Mouse (Mus musculus) MEL (cell line): ENCODE results near the gene Inafm2.

Source experiments
- CHD2 ChIP-seq: IDR thresholded peaks from 2 replicates; pipeline ENCODE4 v1.6.1; 2011; ENCODE audit warnings: low read length, improper control_type of control experiment
- CTCF ChIP-seq, 3 experiments: IDR thresholded peaks in 2 of 3; conservative IDR thresholded peaks in 1 of 3; 2 replicates each; pipeline ENCODE4 v1.5.1; 2011 to 2012; ENCODE audit warnings: low read length in 3 of 3, low read depth in 2 of 3, mild to moderate bottlenecking in 2 of 3, improper control_type of control experiment in 1 of 3, inconsistent platforms in 1 of 3, mixed read lengths in 1 of 3, moderate library complexity in 1 of 3; ENCODE audit not compliant: control insufficient read depth in 1 of 3, insufficient read depth in 1 of 3, poor library complexity in 1 of 3, severe bottlenecking in 1 of 3
- GATA1 ChIP-seq: IDR thresholded peaks from 2 replicates; pipeline ENCODE4 v1.6.1; 2011; ENCODE audit warnings: low read depth, low read length, improper control_type of control experiment
- JUND ChIP-seq: IDR thresholded peaks from 2 replicates; pipeline ENCODE4 v1.6.1; 2011; ENCODE audit warnings: low read depth, mild to moderate bottlenecking, improper control_type of control experiment, low read length
- MAFK ChIP-seq: IDR thresholded peaks from 2 replicates; pipeline ENCODE4 v1.6.1; 2011; ENCODE audit warnings: low read depth, mild to moderate bottlenecking, low read length, improper control_type of control experiment, borderline replicate concordance
- POLR2A ChIP-seq, 2 experiments: IDR thresholded peaks; 2 replicates each; pipeline ENCODE4 v1.6.1; 2011 to 2012; ENCODE audit warnings: low read length in 2 of 2, mild to moderate bottlenecking in 2 of 2, control low read depth in 1 of 2, improper control_type of control experiment in 1 of 2, low read depth in 1 of 2, moderate library complexity in 1 of 2; ENCODE audit not compliant: control insufficient read depth in 1 of 2, insufficient read depth in 1 of 2, poor library complexity in 1 of 2
- SIN3A ChIP-seq: IDR thresholded peaks from 2 replicates; pipeline ENCODE4 v1.6.1; 2012; ENCODE audit warnings: low read length, improper control_type of control experiment, inconsistent platforms

GRCm38 (mm10) chr2:118743261-118743943, 2.2 kb upstream of the Inafm2 start:
- TF ChIP-seq CHD2 (no peak), MAFK (no peak), GATA1 (no peak), CTCF (IDR thresholded peaks at IDR 0.05 in 2 of 3, conservative IDR thresholded peaks at IDR 0.05 in 1 of 3; ENCODE audit: control insufficient read depth in 1 of 3, insufficient read depth in 1 of 3, low read depth in 2 of 3, low read length in 3 of 3, poor library complexity in 1 of 3, severe bottlenecking in 1 of 3) (peak; percentile 63 to 93 (median 82)), SIN3A (peak; percentile 85), JUND (no peak), POLR2A (IDR thresholded peaks at IDR 0.05; ENCODE audit: control insufficient read depth in 1 of 2, insufficient read depth in 1 of 2, low read depth in 1 of 2, low read length in 2 of 2, poor library complexity in 1 of 2) (no peak)
